Mouse (Mus musculus) R1 (cell line): ENCODE measurements at regions not wholly inside any gene's neighbourhood (a gene's known extent, or its start where the extent isn't known, plus 50 kb on each side); places are given as distances from the start of the nearest gene placed in this dataset.

ENCODE experiments used
- DNase-seq: peaks from one replicate; pipeline ENCODE4 v3.0.0-alpha.2; 2018; ENCODE audit warnings: low read depth, low spot score

GRCm38 (mm10) chr17:93874430-93874829 is 675.6 kb downstream of the Adcyap1 start:
- DNase-seq = peak; percentile 57

GRCm38 (mm10) chr17:93905666-93906065 is 706.8 kb downstream of the Adcyap1 start:
- DNase-seq = peak; percentile 79

- DNase-seq = no peak
Observed at GRCm38 (mm10) chr17:93922412-93922811, 723.6 kb downstream of the Adcyap1 start.

GRCm38 (mm10) chr17:93924223-93925006 is 725.6 kb downstream of the Adcyap1 start:
- DNase-seq = no peak
